Comparison of ENCODE assay signal across 25 mouse cellular contexts in the genomic region with DNA sequence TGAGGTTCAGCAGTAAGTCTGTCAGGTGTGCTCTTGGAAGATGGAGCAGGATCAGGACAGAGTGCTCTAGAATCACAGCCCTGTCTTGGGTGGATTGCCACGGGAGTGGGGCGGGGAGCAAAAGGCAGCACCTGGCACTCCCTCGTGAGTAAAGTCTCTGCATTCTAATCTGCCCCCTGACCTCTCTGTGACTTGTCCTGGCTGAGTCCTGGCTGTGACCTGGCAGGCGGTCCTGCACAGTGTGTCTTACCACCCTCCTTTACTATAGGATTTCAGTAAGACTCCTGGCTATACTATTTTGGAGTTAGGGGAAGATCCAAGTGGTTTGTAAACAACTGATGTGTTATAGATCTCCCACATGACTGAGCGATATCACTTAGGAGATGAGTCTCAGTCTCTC.
"Had no signal": no experiment of that assay in that cellular context is flagged by ENCODE, and none has a peak within 500 bp of the region (broad histone marks: within the 10 kb centered on the region; RNA-seq: fewer than 3 reads in every experiment).

No protein-coding gene starts in this region.

- H3K27me3 ChIP-seq: heart, embryonic 12.5 days; hindbrain, embryonic 12.5 days; intestine, embryonic 15.5 days; liver, embryonic 13.5 days; liver, embryonic 15.5 days had no signal

- H3K27ac ChIP-seq: heart, embryonic 10.5 days; hindbrain, embryonic 10.5 days; hindbrain, embryonic 12.5 days; hindbrain, embryonic 14.5 days; intestine, embryonic 15.5 days; layer of hippocampus, adult 2 months; left cerebral cortex, adult 2 months; limb, embryonic 10.5 days; limb, embryonic 12.5 days; liver, embryonic 13.5 days; liver, embryonic 15.5 days had no signal

- H3K4me3 ChIP-seq: heart, embryonic 10.5 days; heart, embryonic 12.5 days; hindbrain, embryonic 10.5 days; hindbrain, embryonic 12.5 days; intestine, embryonic 15.5 days; layer of hippocampus, adult 2 months; left cerebral cortex, adult 2 months; limb, embryonic 10.5 days; limb, embryonic 12.5 days; liver, embryonic 13.5 days; liver, embryonic 15.5 days had no signal

- H3K9ac ChIP-seq: heart, embryonic 12.5 days; hindbrain, embryonic 12.5 days; hindbrain, embryonic 14.5 days; intestine, embryonic 15.5 days; limb, embryonic 12.5 days; liver, embryonic 13.5 days; liver, embryonic 15.5 days had no signal

- ATAC-seq: hindbrain, embryonic 16.5 days; inflammation-experienced regulatory T-cells, adult 6 months; intestine, embryonic 15.5 days; intestine, postnatal 0 days had no signal

- H3K36me3 ChIP-seq: heart, embryonic 10.5 days; heart, embryonic 12.5 days; hindbrain, embryonic 10.5 days; hindbrain, embryonic 12.5 days; intestine, embryonic 15.5 days; limb, embryonic 10.5 days; limb, embryonic 12.5 days; liver, embryonic 13.5 days; liver, embryonic 15.5 days had no signal

- DNase-seq: gastrocnemius, postnatal 25 days; heart, postnatal 10 days; heart, postnatal 4 days; kidney, adult 18-20 months; kidney, adult 8-10 months; kidney, postnatal 10 days; kidney, postnatal 25 days; kidney, postnatal 4 days; liver; liver, embryonic 13.5 days had no signal

- H3K9me3 ChIP-seq: heart, embryonic 10.5 days; heart, embryonic 12.5 days; hindbrain, embryonic 10.5 days; hindbrain, embryonic 12.5 days; intestine, embryonic 15.5 days; limb, embryonic 10.5 days; limb, embryonic 12.5 days; liver, embryonic 13.5 days; liver, embryonic 15.5 days had no signal

- H3K4me2 ChIP-seq: heart, embryonic 12.5 days; hindbrain, embryonic 12.5 days; hindbrain, embryonic 14.5 days; intestine, embryonic 15.5 days; limb, embryonic 12.5 days; liver, embryonic 11.5 days; liver, embryonic 13.5 days; liver, embryonic 15.5 days had no signal
